Mouse (Mus musculus) heart, postnatal 0 days (tissue): ENCODE data around the gene Fsd1. TPM values are rescaled to one million over a fixed set of nuclear protein-coding genes. Genes with fewer than 3 reads are reported as not detected.

Experiments used
- ATAC-seq: fragments of 200-750 bp; cut with Nextera tagmentation; 2 replicates; pipeline ENCODE4 v1.8.0; 2017; ENCODE audit warnings: low read depth, moderate number of reproducible peaks, moderate library complexity; ENCODE audit not compliant: insufficient read depth
- DNase-seq: peaks from one replicate; pipeline ENCODE4 v3.0.0-alpha.2; 2016; ENCODE audit warnings: low spot score
- H3K27ac ChIP-seq: fragments of 300-500 bp; sonication (generic); 2 replicates; pipeline ENCODE4 v1.5.1; 2014; ENCODE audit warnings: low read depth, mild to moderate bottlenecking
- H3K27me3 ChIP-seq: fragments of 300-500 bp; sonication (generic); 2 replicates; pipeline ENCODE4 v1.6.1; 2014; ENCODE audit warnings: low read length, mixed read lengths; ENCODE audit not compliant: control insufficient read depth, insufficient read depth
- H3K36me3 ChIP-seq: fragments of 300-500 bp; sonication (generic); replicated peaks from 2 replicates; pipeline ENCODE4 v1.6.1; 2014; ENCODE audit warnings: low read length, mixed read lengths; ENCODE audit not compliant: control insufficient read depth, insufficient read depth
- H3K4me1 ChIP-seq: fragments of 300-500 bp; sonication (generic); 2 replicates; pipeline ENCODE4 v1.6.1; 2014; ENCODE audit warnings: antibody characterized with exemption; ENCODE audit not compliant: control insufficient read depth, insufficient read depth
- H3K4me2 ChIP-seq: fragments of 300-500 bp; sonication (generic); 2 replicates; pipeline ENCODE4 v1.6.1; 2014; ENCODE audit warnings: low read depth, mild to moderate bottlenecking, low read length, moderate library complexity
- H3K4me3 ChIP-seq: fragments of 300-500 bp; sonication (generic); 2 replicates; pipeline ENCODE4 v1.5.1; 2014; ENCODE audit warnings: low read depth, low read length
- H3K9ac ChIP-seq: fragments of 300-500 bp; sonication (generic); replicated peaks from 2 replicates; pipeline ENCODE4 v1.6.1; 2014; ENCODE audit warnings: low read depth, low read length, mixed read lengths
- H3K9me3 ChIP-seq: fragments of 300-500 bp; sonication (generic); replicated peaks from 2 replicates; pipeline ENCODE4 v1.6.1; 2016; ENCODE audit warnings: low read length; ENCODE audit not compliant: control insufficient read depth
- CTCF ChIP-seq: IDR thresholded peaks from 2 replicates; pipeline ENCODE4 v1.5.1; 2016; ENCODE audit warnings: antibody characterized with exemption, control low read depth, low read depth
- EP300 ChIP-seq: IDR thresholded peaks from 2 replicates; pipeline ENCODE4 v1.6.1; 2016; ENCODE audit warnings: antibody characterized with exemption, low read depth
- WGBS: fragments of 180-500 bp; shearing (Covaris S2); extraction: QIAGEN DNeasy Blood & Tissue Kit; methylation state at CpG from one replicate; pipeline ENCODE4 v1.1.7; 2014; 5-methylcytosine and 5-hydroxymethylcytosine counted together
- polyA plus RNA-seq: library from polyadenylated mRNA; unstranded; fragments of >200 nt; fragmentation: Nextera tagmentation; extraction: Ambion mirVana; gene quantifications from 2 replicates; pipeline ENCODE4 v1.2.1, GENCODE M21; 2015
- total RNA-seq: library from RNA; depleted of rRNA; stranded (reverse); fragments of >200 nt; gene quantifications from 2 replicates; pipeline ENCODE4 v1.2.3, GENCODE M21; 2014; ENCODE audit warnings: low replicate concordance

The Fsd1 gene
- total and polyA plus RNA-seq, 2 experiments from 2014 or later: 0.26 TPM; not detected in 1

- H3K9me3 ChIP-seq: no peaks in the 10 kb centered on the region
- H3K36me3 ChIP-seq: peaks cover 34% of the 10 kb centered on the region
- H3K27me3 ChIP-seq: no peaks in the 10 kb centered on the region
- DNase-seq (no peak), ATAC-seq (no peak)
- H3K27ac ChIP-seq: no peak overlapping the region
- 14% methylated on average over 9 of the region's 9 CpGs for WGBS
- H3K4me3 ChIP-seq: no peak overlapping the region
- peaks cover 16% of the 10 kb centered on the region for H3K4me1 ChIP-seq
- no peak overlapping the region for H3K9ac ChIP-seq
- TF ChIP-seq CTCF: peak; percentile 86
- TF ChIP-seq EP300: no peak
- H3K4me2 ChIP-seq: no peak overlapping the region
Measured at GRCm38 (mm10) chr17:56010681-56011080, 24.4 kb downstream of the Fsd1 start.

- no peaks in the 10 kb centered on the region for H3K9me3 ChIP-seq
- ATAC-seq (no peak), DNase-seq (no peak)
- no peak overlapping the region for H3K27ac ChIP-seq
- WGBS: 84% methylated on average over 7 of the region's 7 CpGs
- TF ChIP-seq CTCF (no peak), EP300 (no peak)
- H3K4me1 ChIP-seq: peaks cover 16% of the 10 kb centered on the region
- no peak overlapping the region for H3K4me2 ChIP-seq
- no peaks in the 10 kb centered on the region for H3K27me3 ChIP-seq
- no peak overlapping the region for H3K4me3 ChIP-seq
- H3K9ac ChIP-seq: no peak overlapping the region
- peaks cover 41% of the 10 kb centered on the region for H3K36me3 ChIP-seq
Measured at GRCm38 (mm10) chr17:56011441-56011840, 25.1 kb downstream of the Fsd1 start.

GRCm38 (mm10) chr17:56015293-56015692 is 29.0 kb downstream of the Fsd1 start:
- ATAC-seq (no peak), DNase-seq (no peak)
- Histone ChIP-seq H3K36me3 (peaks cover 72% of the 10 kb centered on the region), H3K27ac (no peak overlapping the region), H3K4me3 (no peak overlapping the region), H3K9me3 (no peaks in the 10 kb centered on the region), H3K27me3 (no peaks in the 10 kb centered on the region), H3K4me1 (0 out of 2 replicates have a peak, but pooled peaks cover under 1% of the 10 kb centered on the region), H3K9ac (no peak overlapping the region), H3K4me2 (no peak overlapping the region)
- TF ChIP-seq CTCF (no peak), EP300 (no peak)
- 89% methylated on average over 9 of the region's 9 CpGs for WGBS

- H3K27ac ChIP-seq: no peak overlapping the region
- no peak overlapping the region for H3K4me2 ChIP-seq
- TF ChIP-seq CTCF (no peak), EP300 (no peak)
- no peaks in the 10 kb centered on the region for H3K27me3 ChIP-seq
- peaks cover 69% of the 10 kb centered on the region for H3K36me3 ChIP-seq
- no peaks in the 10 kb centered on the region for H3K4me1 ChIP-seq
- no peaks in the 10 kb centered on the region for H3K9me3 ChIP-seq
- no peak overlapping the region for H3K9ac ChIP-seq
- H3K4me3 ChIP-seq: no peak overlapping the region
- DNase-seq (no peak), ATAC-seq (no peak)
- WGBS: 78% methylated on average over 8 of the region's 8 CpGs
Measured at GRCm38 (mm10) chr17:56016382-56016781, 30.1 kb downstream of the Fsd1 start.

GRCm38 (mm10) chr17:56016793-56017785 is 30.8 kb downstream of the Fsd1 start:
- Histone ChIP-seq H3K4me2 (no peak overlapping the region), H3K9me3 (no peaks in the 10 kb centered on the region), H3K9ac (no peak overlapping the region), H3K36me3 (peaks cover 62% of the 10 kb centered on the region), H3K4me3 (no peak overlapping the region), H3K27ac (no peak overlapping the region), H3K27me3 (no peaks in the 10 kb centered on the region), H3K4me1 (no peaks in the 10 kb centered on the region)
- 79% methylated on average over 15 of the region's 15 CpGs for WGBS
- ATAC-seq (no peak), DNase-seq (no peak)
- no peak for TF ChIP-seq EP300
- no peak for TF ChIP-seq CTCF
